Mouse (Mus musculus): Measurements from ENCODE around the gene 1700016H13Rik. TPM values are rescaled to one million over a fixed set of nuclear protein-coding genes. Genes with fewer than 3 reads are reported as not detected.
A peak's percentile ranks its signal among the peaks of the same experiment; 100 is the strongest.

The 1700016H13Rik gene
- total RNA-seq (2021) = not detected

GRCm38 (mm10) chr5:103655346-103656118 lies at the start of gene 1700016H13Rik:
Gene 1700016H13Rik (minus strand): TSS chr5:103656010.
- peak; percentile 34 to 64 for DNase-seq (ENCODE audit: extremely low spot score in 1 of 2, low spot score in 1 of 2)

- DNase-seq (ENCODE audit: extremely low spot score in 1 of 2, low spot score in 1 of 2) = no peak
Observed at GRCm38 (mm10) chr5:103705331-103705730, 49.5 kb upstream of the 1700016H13Rik start.

GRCm38 (mm10) chr5:103702527-103702926 lies 46.7 kb upstream of the 1700016H13Rik start:
- DNase-seq (ENCODE audit: extremely low spot score in 1 of 2, low spot score in 1 of 2) = no peak

- DNase-seq (ENCODE audit: extremely low spot score in 1 of 2, low spot score in 1 of 2) = no peak
Observed at GRCm38 (mm10) chr5:103701466-103701865, 45.7 kb upstream of the 1700016H13Rik start.

- no peak for DNase-seq (ENCODE audit: extremely low spot score in 1 of 2, low spot score in 1 of 2)
Observed at GRCm38 (mm10) chr5:103700661-103701060, 44.9 kb upstream of the 1700016H13Rik start.

- DNase-seq (ENCODE audit: extremely low spot score in 1 of 2, low spot score in 1 of 2) = no peak
Observed at GRCm38 (mm10) chr5:103699537-103699936, 43.7 kb upstream of the 1700016H13Rik start.

- no peak for DNase-seq (ENCODE audit: extremely low spot score in 1 of 2, low spot score in 1 of 2)
Observed at GRCm38 (mm10) chr5:103698577-103698976, 42.8 kb upstream of the 1700016H13Rik start.

GRCm38 (mm10) chr5:103697875-103698491 lies 42.2 kb upstream of the 1700016H13Rik start:
- DNase-seq (ENCODE audit: extremely low spot score in 1 of 2, low spot score in 1 of 2) = no peak

GRCm38 (mm10) chr5:103694094-103694493 lies 38.3 kb upstream of the 1700016H13Rik start:
- DNase-seq (ENCODE audit: extremely low spot score in 1 of 2, low spot score in 1 of 2) = no peak

- DNase-seq (ENCODE audit: extremely low spot score in 1 of 2, low spot score in 1 of 2) = peak in 1 of 2 experiments; percentile 3
Observed at GRCm38 (mm10) chr5:103693041-103693641, 37.3 kb upstream of the 1700016H13Rik start.

- no peak for DNase-seq (ENCODE audit: extremely low spot score in 1 of 2, low spot score in 1 of 2)
Observed at GRCm38 (mm10) chr5:103692531-103693040, 36.8 kb upstream of the 1700016H13Rik start.

GRCm38 (mm10) chr5:103691624-103692530 lies 36.1 kb upstream of the 1700016H13Rik start, which contains the start of gene Aff1:
Gene Aff1 (plus strand): TSS chr5:103692374.
- DNase-seq (ENCODE audit: extremely low spot score in 1 of 2, low spot score in 1 of 2) = peak; percentile 47 to 69

GRCm38 (mm10) chr5:103691171-103691570 lies 35.4 kb upstream of the 1700016H13Rik start:
- no peak for DNase-seq (ENCODE audit: extremely low spot score in 1 of 2, low spot score in 1 of 2)

- DNase-seq (ENCODE audit: extremely low spot score in 1 of 2, low spot score in 1 of 2) = no peak
Observed at GRCm38 (mm10) chr5:103690190-103690589, 34.4 kb upstream of the 1700016H13Rik start.

- no peak for DNase-seq (ENCODE audit: extremely low spot score in 1 of 2, low spot score in 1 of 2)
Observed at GRCm38 (mm10) chr5:103689645-103690044, 33.8 kb upstream of the 1700016H13Rik start.

- no peak for DNase-seq (ENCODE audit: extremely low spot score in 1 of 2, low spot score in 1 of 2)
Observed at GRCm38 (mm10) chr5:103681824-103682223, 26.0 kb upstream of the 1700016H13Rik start.

GRCm38 (mm10) chr5:103680381-103680780 lies 24.6 kb upstream of the 1700016H13Rik start:
- peak; percentile 51 to 71 for DNase-seq (ENCODE audit: extremely low spot score in 1 of 2, low spot score in 1 of 2)

- DNase-seq (ENCODE audit: extremely low spot score in 1 of 2, low spot score in 1 of 2) = no peak
Observed at GRCm38 (mm10) chr5:103678974-103679373, 23.2 kb upstream of the 1700016H13Rik start.

GRCm38 (mm10) chr5:103677894-103678293 lies 22.1 kb upstream of the 1700016H13Rik start:
- no peak for DNase-seq (ENCODE audit: extremely low spot score in 1 of 2, low spot score in 1 of 2)

- no peak for DNase-seq (ENCODE audit: extremely low spot score in 1 of 2, low spot score in 1 of 2)
Observed at GRCm38 (mm10) chr5:103676289-103676881, 20.6 kb upstream of the 1700016H13Rik start.
